Comparison of ENCODE assay signal across 8 mouse cellular contexts in genomic region chr4:126201514-126202302, GRCm38 (mm10). TPM values are rescaled to one million over a fixed set of nuclear protein-coding genes. Genes with fewer than 3 reads are reported as not detected.
A peak's percentile ranks its signal among the peaks of the same experiment; 100 is the strongest.
DNase-seq lines count a peak whose midpoint lies in the region; ATAC-seq and TF ChIP-seq lines count a peak whose summit lies in the region.

No protein-coding gene starts in this region.

- 0 out of 2 replicates have a peak, but pooled peaks cover 4% of the 10 kb centered on the region for H3K36me3 ChIP-seq in forebrain, embryonic 12.5 days (replicated peaks)
- H3K36me3 ChIP-seq in hindbrain, postnatal 0 days (ENCODE audit: insufficient read depth, low read length), result no peaks in the 10 kb centered on the region
- no peaks in the 10 kb centered on the region; the same call in 1 of the 2 replicates for H3K36me3 ChIP-seq in liver, adult 2 months (ENCODE audit: control insufficient read depth, insufficient read depth, low read length)
- no peaks in the 10 kb centered on the region for H3K36me3 ChIP-seq in midbrain, embryonic 16.5 days (ENCODE audit: control insufficient read depth, insufficient read depth, low read length)

- 0 out of 2 replicates have a peak, but pooled peaks cover 3% of the 10 kb centered on the region for H3K27me3 ChIP-seq in forebrain, embryonic 12.5 days
- H3K27me3 ChIP-seq in hindbrain, postnatal 0 days (ENCODE audit: insufficient read depth, low read length), result no peaks in the 10 kb centered on the region
- no peaks in the 10 kb centered on the region for H3K27me3 ChIP-seq in liver, adult 2 months (ENCODE audit: control insufficient read depth, insufficient read depth, low read length)
- H3K27me3 ChIP-seq in midbrain, embryonic 16.5 days (ENCODE audit: control insufficient read depth, insufficient read depth, low read depth, low read length), result no peaks in the 10 kb centered on the region

- WGBS in forebrain, embryonic 12.5 days, result 1% methylated on average over 28 of the region's 28 CpGs
- under 1% methylated on average over 28 of the region's 28 CpGs for WGBS in hindbrain, postnatal 0 days
- under 1% methylated on average over 28 of the region's 28 CpGs for WGBS in liver, adult 2 months
- WGBS in midbrain, embryonic 16.5 days, result under 1% methylated on average over 28 of the region's 28 CpGs

- no peak for TF ChIP-seq POLR2A in liver, adult 2 months (IDR thresholded peaks at IDR 0.05; ENCODE audit: extremely low read depth, insufficient read depth, low read length)

- intact Hi-C loops in gastrocnemius, adult 2 months (cut with DNase I), result no loop called here

- peak overlapping the region; percentile 75 for H3K9ac ChIP-seq in forebrain, embryonic 12.5 days
- H3K9ac ChIP-seq in hindbrain, postnatal 0 days (replicated peaks; ENCODE audit: low read length), result peak overlapping the region; percentile 83
- peak overlapping the region; percentile 96 for H3K9ac ChIP-seq in liver, adult 2 months (ENCODE audit: low read depth, low read length)
- H3K9ac ChIP-seq in midbrain, embryonic 16.5 days (ENCODE audit: low read depth, low read length), result peak overlapping the region; percentile 81

- peak overlapping the region; percentile 68 for H3K4me2 ChIP-seq in forebrain, embryonic 12.5 days
- H3K4me2 ChIP-seq in hindbrain, postnatal 0 days (ENCODE audit: low read depth, low read length), result peak overlapping the region; percentile 75
- H3K4me2 ChIP-seq in midbrain, embryonic 16.5 days (ENCODE audit: low read length), result peak overlapping the region; percentile 75

- no peaks in the 10 kb centered on the region for H3K9me3 ChIP-seq in forebrain, embryonic 12.5 days
- H3K9me3 ChIP-seq in hindbrain, postnatal 0 days (ENCODE audit: low read length), result no peaks in the 10 kb centered on the region
- no peaks in the 10 kb centered on the region for H3K9me3 ChIP-seq in midbrain, embryonic 16.5 days (replicated peaks; ENCODE audit: control insufficient read depth, low read length, poor library complexity, severe bottlenecking)

- peaks cover 18% of the 10 kb centered on the region; the same call in 1 of the 2 replicates for H3K79me2 ChIP-seq in liver, adult 2 months (ENCODE audit: control insufficient read depth, insufficient read depth, low read length)

- H3K27ac ChIP-seq in gastrocnemius, adult 2 months, result peak overlapping the region; percentile 97
- H3K27ac ChIP-seq in forebrain, embryonic 12.5 days, result peak overlapping the region; percentile 92
- H3K27ac ChIP-seq in hindbrain, postnatal 0 days, result peak overlapping the region; percentile 92
- H3K27ac ChIP-seq in liver, adult 2 months (replicated peaks; ENCODE audit: insufficient read depth, low read depth, low read length), result peak overlapping the region; percentile 99
- H3K27ac ChIP-seq in midbrain, embryonic 16.5 days (ENCODE audit: low read length), result peak overlapping the region; percentile 95

- peak; percentile 43 for DNase-seq in gastrocnemius, adult 2 months
- DNase-seq in gastrocnemius, postnatal 25 days, result no peak
- DNase-seq in adrenal gland, postnatal 14 days, result peak; percentile 53
- DNase-seq in hindbrain, postnatal 0 days (ENCODE audit: low spot score), result peak; percentile 47
- peak; percentile 75 for DNase-seq in liver, adult 2 months (ENCODE audit: extremely low read depth, low read depth, low spot score)
- DNase-seq in thymus, adult 18-20 months, result peak; percentile 35 to 47

- ATAC-seq in forebrain, embryonic 12.5 days (ENCODE audit: low FRiP score), result no peak
- ATAC-seq in hindbrain, postnatal 0 days, result no peak
- ATAC-seq in midbrain, embryonic 16.5 days, result no peak

- H3K4me1 ChIP-seq in forebrain, embryonic 12.5 days, result peaks cover 21% of the 10 kb centered on the region
- H3K4me1 ChIP-seq in hindbrain, postnatal 0 days (ENCODE audit: insufficient read depth, low read length), result peaks cover 10% of the 10 kb centered on the region; the same call in 1 of the 2 replicates
- peaks cover 30% of the 10 kb centered on the region for H3K4me1 ChIP-seq in liver, adult 2 months (ENCODE audit: control insufficient read depth, insufficient read depth, low read length)
- peaks cover 25% of the 10 kb centered on the region for H3K4me1 ChIP-seq in midbrain, embryonic 16.5 days (ENCODE audit: control insufficient read depth, insufficient read depth, low read length)

- peak; percentile 23 for TF ChIP-seq CTCF in gastrocnemius, adult 2 months (IDR thresholded peaks at IDR 0.05)
- peak; percentile 48 for TF ChIP-seq CTCF in hindbrain, postnatal 0 days (IDR thresholded peaks at IDR 0.05; ENCODE audit: low read depth)
- TF ChIP-seq CTCF in liver, adult 2 months (IDR thresholded peaks at IDR 0.05; ENCODE audit: low read depth, low read length), result peak; percentile 36; the same call in 1 of the 2 replicates

- H3K4me3 ChIP-seq in gastrocnemius, adult 2 months, result peak overlapping the region; percentile 86
- H3K4me3 ChIP-seq in forebrain, embryonic 12.5 days (replicated peaks), result peak overlapping the region; percentile 77
- H3K4me3 ChIP-seq in hindbrain, postnatal 0 days (ENCODE audit: low read length), result peak overlapping the region; percentile 72
- peak overlapping the region; percentile 93 for H3K4me3 ChIP-seq in liver, adult 2 months (ENCODE audit: insufficient read depth, low read depth, low read length)
- H3K4me3 ChIP-seq in midbrain, embryonic 16.5 days (ENCODE audit: low read depth, low read length), result peak overlapping the region; percentile 83

RNA-seq across cellular contexts. Expression of gene Thrap3, which starts 0.9 kb away (rescaled TPM):
- 100 to 1,000 TPM; 102 to 108 TPM for total RNA-seq in gastrocnemius, adult 2 months (2021)
- total RNA-seq in gastrocnemius, postnatal 25 days (2021), result 10 to 100 TPM; 90.9 to 92.4 TPM
- 190 and 212 TPM in 2 replicates for total RNA-seq in adrenal gland, postnatal 14 days (2021)
- 284 and 305 TPM in 2 replicates for polyA plus RNA-seq in forebrain, embryonic 12.5 days (2016; fragmentation: Nextera tagmentation; extraction: Ambion mirVana)
- 85.7 and 128 TPM in 2 replicates for total RNA-seq in hindbrain, postnatal 0 days (2014; rRNA removed)
- 108 and 123 TPM in 2 replicates for polyA plus RNA-seq in hindbrain, postnatal 0 days (2015; fragmentation: Nextera tagmentation; extraction: Ambion mirVana)
- 74.3 and 78.6 TPM in 2 replicates for total RNA-seq in liver, adult 2 months (2014; rRNA removed)
- polyA plus RNA-seq in liver, adult 2 months (2012; rRNA removed), result 25.6 and 29.1 TPM in 2 replicates
- polyA plus RNA-seq in midbrain, embryonic 16.5 days (2015; fragmentation: Nextera tagmentation; extraction: Ambion mirVana), result 124 and 137 TPM in 2 replicates

RNA-seq across cellular contexts. Expression of gene Sh3d21, which starts 38.4 kb away (rescaled TPM):
- 1 to 10 TPM in 1 of 2 experiments, under 1 TPM in 1; 0.97 to 1.2 TPM for total RNA-seq in gastrocnemius, adult 2 months (2021)
- total RNA-seq in gastrocnemius, postnatal 25 days (2021), result 1 to 10 TPM in 1 of 2 experiments, under 1 TPM in 1; 0.94 to 1.3 TPM
- total RNA-seq in adrenal gland, postnatal 14 days (2021), result 3.7 and 4.8 TPM in 2 replicates
- 0.96 and 1.5 TPM in 2 replicates for polyA plus RNA-seq in forebrain, embryonic 12.5 days (2016; fragmentation: Nextera tagmentation; extraction: Ambion mirVana)
- 0.63 and 1.2 TPM in 2 replicates for total RNA-seq in hindbrain, postnatal 0 days (2014; rRNA removed)
- 2.2 and 2.6 TPM in 2 replicates for polyA plus RNA-seq in hindbrain, postnatal 0 days (2015; fragmentation: Nextera tagmentation; extraction: Ambion mirVana)
- 0.54 and 0.65 TPM in 2 replicates for total RNA-seq in liver, adult 2 months (2014; rRNA removed)
- polyA plus RNA-seq in liver, adult 2 months (2012; rRNA removed), result 0.26 and 0.55 TPM in 2 replicates
- 1.4 and 1.8 TPM in 2 replicates for polyA plus RNA-seq in midbrain, embryonic 16.5 days (2015; fragmentation: Nextera tagmentation; extraction: Ambion mirVana)

RNA-seq across cellular contexts. Expression of gene Eva1b, which starts 54.2 kb away (rescaled TPM):
- total RNA-seq in gastrocnemius, adult 2 months (2021), result 1 to 10 TPM; 2.9 to 4.4 TPM
- total RNA-seq in gastrocnemius, postnatal 25 days (2021), result 1 to 10 TPM; 6.3 to 6.8 TPM
- 27.6 and 32.3 TPM in 2 replicates for total RNA-seq in adrenal gland, postnatal 14 days (2021)
- polyA plus RNA-seq in forebrain, embryonic 12.5 days (2016; fragmentation: Nextera tagmentation; extraction: Ambion mirVana), result 13.1 and 15.9 TPM in 2 replicates
- total RNA-seq in hindbrain, postnatal 0 days (2014; rRNA removed), result 24.9 and 25.6 TPM in 2 replicates
- 11.6 and 12.3 TPM in 2 replicates for polyA plus RNA-seq in hindbrain, postnatal 0 days (2015; fragmentation: Nextera tagmentation; extraction: Ambion mirVana)
- total RNA-seq in liver, adult 2 months (2014; rRNA removed), result 8.0 and 9.5 TPM in 2 replicates
- 15.8 and 18.1 TPM in 2 replicates for polyA plus RNA-seq in liver, adult 2 months (2012; rRNA removed)
- 7.9 and 10.0 TPM in 2 replicates for polyA plus RNA-seq in midbrain, embryonic 16.5 days (2015; fragmentation: Nextera tagmentation; extraction: Ambion mirVana)

RNA-seq across cellular contexts. Expression of gene Map7d1, which starts 54.4 kb away (rescaled TPM):
- total RNA-seq in gastrocnemius, adult 2 months (2021), result 100 to 1,000 TPM; 177 to 199 TPM
- total RNA-seq in gastrocnemius, postnatal 25 days (2021), result 100 to 1,000 TPM; 166 to 187 TPM
- 53.4 and 67.3 TPM in 2 replicates for total RNA-seq in adrenal gland, postnatal 14 days (2021)
- polyA plus RNA-seq in forebrain, embryonic 12.5 days (2016; fragmentation: Nextera tagmentation; extraction: Ambion mirVana), result 104 and 105 TPM in 2 replicates
- 106 and 109 TPM in 2 replicates for total RNA-seq in hindbrain, postnatal 0 days (2014; rRNA removed)
- polyA plus RNA-seq in hindbrain, postnatal 0 days (2015; fragmentation: Nextera tagmentation; extraction: Ambion mirVana), result 51.0 and 54.6 TPM in 2 replicates
- total RNA-seq in liver, adult 2 months (2014; rRNA removed), result 7.5 and 8.2 TPM in 2 replicates
- 18.5 and 19.1 TPM in 2 replicates for polyA plus RNA-seq in liver, adult 2 months (2012; rRNA removed)
- polyA plus RNA-seq in midbrain, embryonic 16.5 days (2015; fragmentation: Nextera tagmentation; extraction: Ambion mirVana), result 66.1 and 68.2 TPM in 2 replicates
